Mouse (Mus musculus) lung, postnatal 0 days (tissue): ENCODE measurements around the gene 5330417C22Rik.

Experiments used
- CTCF ChIP-seq: IDR thresholded peaks from 2 replicates; pipeline ENCODE4 v1.5.1; 2016; ENCODE audit warnings: antibody characterized with exemption, mild to moderate bottlenecking
- EP300 ChIP-seq: IDR thresholded peaks from 2 replicates; pipeline ENCODE4 v1.6.1; 2016; ENCODE audit warnings: antibody characterized with exemption, mild to moderate bottlenecking, control low read depth

GRCm38 (mm10) chr3:108572309-108573010, 36.1 kb upstream of the 5330417C22Rik start:
- TF ChIP-seq CTCF = no peak
- no peak for TF ChIP-seq EP300
